Mouse (Mus musculus) liver, adult 2 months (tissue): ENCODE data around the gene Dpt. TPM values are rescaled to one million over a fixed set of nuclear protein-coding genes. Genes with fewer than 3 reads are reported as not detected.
"Not testable (repeated sequence)": the region's sequence is repeated elsewhere in the genome, so short reads cannot be mapped to it uniquely, and the experiment has no call there.

Source experiments
- DNase-seq: peaks from one replicate; pipeline ENCODE4 v3.0.0-alpha.2; 2011; ENCODE audit warnings: low read depth, low spot score; ENCODE audit errors: extremely low read depth
- H3K27ac ChIP-seq: fragments of 200-500 bp; replicated peaks from 2 replicates; pipeline ENCODE4 v1.5.1; 2012; ENCODE audit warnings: low read depth, mild to moderate bottlenecking, control low read depth, inconsistent platforms, low read length; ENCODE audit not compliant: insufficient read depth
- H3K27me3 ChIP-seq: fragments of 200-500 bp; 2 replicates; pipeline ENCODE4 v1.6.1; 2012; ENCODE audit warnings: mild to moderate bottlenecking, moderate library complexity, low read length, inconsistent platforms; ENCODE audit not compliant: control insufficient read depth, insufficient read depth
- H3K36me3 ChIP-seq: fragments of 200-500 bp; 2 replicates; pipeline ENCODE4 v1.6.1; 2012; ENCODE audit warnings: low read length, inconsistent platforms; ENCODE audit not compliant: control insufficient read depth, insufficient read depth
- H3K4me1 ChIP-seq: fragments of 200-500 bp; 2 replicates; pipeline ENCODE4 v1.6.1; 2011; ENCODE audit warnings: low read length; ENCODE audit not compliant: control insufficient read depth, insufficient read depth
- H3K4me3 ChIP-seq: fragments of 200-500 bp; 2 replicates; pipeline ENCODE4 v1.5.1; 2011; ENCODE audit warnings: low read depth, mild to moderate bottlenecking, control low read depth, low read length, moderate library complexity; ENCODE audit not compliant: insufficient read depth
- H3K79me2 ChIP-seq: fragments of 200-500 bp; 2 replicates; pipeline ENCODE4 v1.6.1; 2012; ENCODE audit warnings: inconsistent platforms, mild to moderate bottlenecking, low read length, moderate library complexity; ENCODE audit not compliant: control insufficient read depth, insufficient read depth
- H3K9ac ChIP-seq: fragments of 200-500 bp; 2 replicates; pipeline ENCODE4 v1.6.1; 2012; ENCODE audit warnings: low read depth, mild to moderate bottlenecking, control low read depth, inconsistent platforms, low read length
- CTCF ChIP-seq: fragments of 200-500 bp; IDR thresholded peaks from 2 replicates; pipeline ENCODE4 v1.5.1; 2011; ENCODE audit warnings: low read depth, low read length, control low read depth
- POLR2A ChIP-seq: fragments of 200-500 bp; IDR thresholded peaks from 2 replicates; pipeline ENCODE4 v1.6.1; 2011; ENCODE audit warnings: low read length, control low read depth; ENCODE audit not compliant: insufficient read depth; ENCODE audit errors: extremely low read depth
- WGBS: fragments of 180-500 bp; shearing (Covaris S2); methylation state at CpG from one replicate; pipeline ENCODE4 v1.1.7; 2018; 5-methylcytosine and 5-hydroxymethylcytosine counted together
- polyA plus RNA-seq: library from polyadenylated mRNA; depleted of rRNA; stranded (reverse); fragments of >200 nt; gene quantifications from 2 replicates; pipeline ENCODE4 v1.2.3, GENCODE M21; 2012
- total RNA-seq: library from RNA; depleted of rRNA; stranded (reverse); fragments of >200 nt; gene quantifications from 2 replicates; pipeline ENCODE4 v1.2.3, GENCODE M21; 2014

The Dpt gene
- total and polyA plus RNA-seq, 2 experiments, result 2.5 to 5.2 TPM

- no peak for DNase-seq
- Histone ChIP-seq H3K79me2 (no peaks in the 10 kb centered on the region), H3K36me3 (no peaks in the 10 kb centered on the region), H3K27me3 (no peaks in the 10 kb centered on the region), H3K27ac (no peak overlapping the region), H3K4me3 (no peak overlapping the region), H3K9ac (no peak overlapping the region), H3K4me1 (peaks cover 2% of the 10 kb centered on the region; the same call in 1 of the 2 replicates)
- TF ChIP-seq POLR2A (no peak), CTCF (no peak)
- 80% methylated on average over 3 of the region's 3 CpGs for WGBS
Measured at GRCm38 (mm10) chr1:164821821-164822220, 25.4 kb downstream of the Dpt start.

- 51% methylated on average over 4 of the region's 4 CpGs for WGBS
- H3K79me2 ChIP-seq, result no peaks in the 10 kb centered on the region
- no peak overlapping the region for H3K4me3 ChIP-seq
- TF ChIP-seq POLR2A (no peak), CTCF (no peak)
- no peak for DNase-seq
- peaks cover 2% of the 10 kb centered on the region; the same call in 1 of the 2 replicates for H3K4me1 ChIP-seq
- H3K9ac ChIP-seq, result no peak overlapping the region
- no peaks in the 10 kb centered on the region for H3K27me3 ChIP-seq
- H3K27ac ChIP-seq, result no peak overlapping the region
- H3K36me3 ChIP-seq, result no peaks in the 10 kb centered on the region
Measured at GRCm38 (mm10) chr1:164822268-164822667, 25.8 kb downstream of the Dpt start.

DNA sequence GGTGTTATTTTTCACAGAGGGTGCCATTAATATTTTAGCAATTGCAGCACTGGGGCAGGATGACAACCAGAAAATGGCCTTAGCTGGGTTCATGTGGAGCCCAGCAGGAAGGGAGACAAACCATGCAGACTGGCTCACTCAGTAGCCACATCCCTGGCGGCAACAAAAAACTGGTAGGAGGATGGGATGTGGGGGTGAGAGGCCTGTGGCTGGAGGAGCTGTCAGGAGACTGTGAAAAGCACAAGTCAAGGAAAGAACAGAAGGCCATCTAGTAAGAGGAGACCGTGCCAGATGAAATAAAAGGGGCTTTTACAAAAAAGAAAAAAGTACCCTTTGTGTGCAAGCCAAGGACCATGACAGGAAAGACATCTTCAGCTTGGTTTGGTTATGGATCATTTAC lies 28.5 kb downstream of the Dpt start:
- WGBS, result 87% methylated on average over 2 of the region's 2 CpGs
- Histone ChIP-seq H3K9ac (no peak overlapping the region), H3K27me3 (no peaks in the 10 kb centered on the region), H3K36me3 (no peaks in the 10 kb centered on the region), H3K79me2 (no peaks in the 10 kb centered on the region), H3K4me3 (no peak overlapping the region), H3K4me1 (no peaks in the 10 kb centered on the region), H3K27ac (no peak overlapping the region)
- TF ChIP-seq POLR2A, result no peak
- TF ChIP-seq CTCF, result no peak
- DNase-seq, result no peak

- H3K27me3 ChIP-seq, result no peaks in the 10 kb centered on the region
- no peak overlapping the region for H3K27ac ChIP-seq
- DNase-seq, result no peak
- H3K79me2 ChIP-seq, result no peaks in the 10 kb centered on the region
- H3K4me1 ChIP-seq, result no peaks in the 10 kb centered on the region
- H3K9ac ChIP-seq, result no peak overlapping the region
- 44% methylated on average over 1 of the region's 1 CpGs for WGBS
- H3K36me3 ChIP-seq, result no peaks in the 10 kb centered on the region
- no peak for TF ChIP-seq POLR2A
- TF ChIP-seq CTCF, result no peak
- no peak overlapping the region for H3K4me3 ChIP-seq
Measured at GRCm38 (mm10) chr1:164829881-164830280, 33.4 kb downstream of the Dpt start.

DNA sequence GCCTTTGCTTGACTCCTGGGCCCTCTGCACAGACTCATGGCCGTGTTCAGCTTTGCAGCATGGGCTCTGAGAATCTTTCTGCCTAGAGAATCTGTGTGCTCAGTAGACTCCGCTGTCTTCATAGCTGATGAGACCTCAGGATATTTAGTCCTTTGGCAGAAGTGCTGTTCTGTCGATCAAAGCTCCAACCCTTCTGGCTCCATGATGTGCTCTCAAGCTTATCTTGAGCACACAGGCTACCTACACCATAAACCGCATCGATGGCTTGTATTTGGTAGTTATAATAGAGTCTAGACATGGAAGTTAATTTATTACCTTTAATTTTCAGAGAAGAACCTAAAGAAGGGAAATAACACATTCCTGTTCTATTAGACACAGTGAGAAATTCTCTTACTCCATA lies 36.0 kb downstream of the Dpt start:
- DNase-seq, result no peak
- Histone ChIP-seq H3K27me3 (no peaks in the 10 kb centered on the region), H3K9ac (no peak overlapping the region), H3K36me3 (no peaks in the 10 kb centered on the region), H3K4me3 (no peak overlapping the region), H3K79me2 (no peaks in the 10 kb centered on the region), H3K4me1 (no peaks in the 10 kb centered on the region), H3K27ac (no peak overlapping the region)
- WGBS, result 93% methylated on average over 5 of the region's 5 CpGs
- TF ChIP-seq CTCF (no peak), POLR2A (no peak)

DNA sequence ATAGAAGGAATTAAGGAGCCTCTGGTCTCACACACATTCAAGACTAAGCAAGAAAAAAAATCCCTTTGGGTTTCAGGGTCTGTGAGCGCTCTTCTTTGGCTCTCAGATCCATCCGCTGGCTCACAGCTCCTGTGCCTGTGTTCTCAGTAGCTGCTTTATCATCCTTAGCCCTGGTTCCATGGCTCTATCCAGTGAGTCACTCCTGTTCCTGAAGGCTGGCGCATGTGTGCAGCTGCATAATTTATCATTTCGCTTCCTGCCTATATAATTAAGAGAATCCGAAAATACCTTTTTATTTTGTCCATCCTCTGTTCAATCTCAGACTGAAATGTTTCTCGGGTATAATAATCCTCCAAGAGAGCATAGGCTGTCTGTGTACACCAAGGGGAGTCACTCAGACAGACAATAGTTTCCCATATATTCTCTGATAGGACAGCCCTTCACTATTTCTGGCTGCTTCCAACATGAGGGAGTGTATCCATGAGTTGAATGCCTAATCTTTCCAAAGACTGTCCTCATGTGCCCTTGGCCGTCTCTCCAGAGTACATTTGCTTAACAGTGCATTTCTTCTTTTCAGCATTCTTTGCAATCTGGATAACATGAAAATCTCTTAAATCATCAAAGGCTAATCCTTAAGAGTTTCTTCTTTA lies 52.3 kb downstream of the Dpt start:
- H3K9ac ChIP-seq, result no peak overlapping the region
- H3K27me3 ChIP-seq, result no peaks in the 10 kb centered on the region
- WGBS, result 85% methylated on average over 7 of the region's 7 CpGs
- no peaks in the 10 kb centered on the region for H3K4me1 ChIP-seq
- no peak overlapping the region for H3K4me3 ChIP-seq
- H3K27ac ChIP-seq, result no peak overlapping the region
- DNase-seq, result no peak
- TF ChIP-seq POLR2A (no peak), CTCF (no peak)
- no peaks in the 10 kb centered on the region for H3K79me2 ChIP-seq
- H3K36me3 ChIP-seq, result no peaks in the 10 kb centered on the region

- not testable (repeated sequence) for DNase-seq, H3K27me3 ChIP-seq, H3K4me3 ChIP-seq, H3K4me1 ChIP-seq, H3K36me3 ChIP-seq, H3K9ac ChIP-seq, H3K79me2 ChIP-seq, H3K27ac ChIP-seq
- WGBS, result 60% methylated on average over 2 of the region's 2 CpGs
Measured at GRCm38 (mm10) chr1:164855700-164856099, 59.3 kb downstream of the Dpt start.
